Mouse (Mus musculus) heart, embryonic 12.5 days (tissue): ENCODE measurements around the gene Gprc5c. TPM values are rescaled to one million over a fixed set of nuclear protein-coding genes. Genes with fewer than 3 reads are reported as not detected.

ENCODE experiments used
- ATAC-seq: fragments of 200-750 bp; cut with Nextera tagmentation; 2 replicates; pipeline ENCODE4 v1.8.0; 2017; ENCODE audit warnings: moderate TSS enrichment, moderate library complexity; ENCODE audit not compliant: insufficient number of reproducible peaks, low FRiP score
- H3K27ac ChIP-seq: fragments of 300-500 bp; sonication (generic); 2 replicates; pipeline ENCODE4 v1.5.1; 2016; ENCODE audit warnings: mild to moderate bottlenecking, moderate library complexity; ENCODE audit not compliant: poor library complexity, severe bottlenecking
- H3K27me3 ChIP-seq: fragments of 300-500 bp; sonication (generic); replicated peaks from 2 replicates; pipeline ENCODE4 v1.6.1; 2016; ENCODE audit warnings: mild to moderate bottlenecking, moderate library complexity
- H3K36me3 ChIP-seq: fragments of 300-500 bp; sonication (generic); 2 replicates; pipeline ENCODE4 v1.6.1; 2016; ENCODE audit warnings: mild to moderate bottlenecking, moderate library complexity
- H3K4me1 ChIP-seq: fragments of 300-500 bp; sonication (generic); replicated peaks from 2 replicates; pipeline ENCODE4 v1.6.1; 2016; ENCODE audit warnings: mild to moderate bottlenecking
- H3K4me2 ChIP-seq: fragments of 300-500 bp; sonication (generic); 2 replicates; pipeline ENCODE4 v1.6.1; 2016; ENCODE audit warnings: mild to moderate bottlenecking, moderate library complexity
- H3K4me3 ChIP-seq: fragments of 300-500 bp; sonication (generic); 2 replicates; pipeline ENCODE4 v1.5.1; 2016; ENCODE audit warnings: mild to moderate bottlenecking
- H3K9ac ChIP-seq: fragments of 300-500 bp; sonication (generic); 2 replicates; pipeline ENCODE4 v1.6.1; 2016; ENCODE audit warnings: mild to moderate bottlenecking, moderate library complexity
- H3K9me3 ChIP-seq: fragments of 300-500 bp; sonication (generic); replicated peaks from 2 replicates; pipeline ENCODE4 v1.6.1; 2016; ENCODE audit warnings: mild to moderate bottlenecking, moderate library complexity
- WGBS: fragments of 180-500 bp; shearing (Covaris S2); methylation state at CpG from one replicate; pipeline ENCODE4 v1.1.7; 2016; 5-methylcytosine and 5-hydroxymethylcytosine counted together
- polyA plus RNA-seq: library from polyadenylated mRNA; unstranded; fragments of >200 nt; fragmentation: Nextera tagmentation; extraction: Ambion mirVana; gene quantifications from 2 replicates; pipeline ENCODE4 v1.2.1, GENCODE M21; 2016

Gene Gprc5c
- polyA plus RNA-seq, 1 experiment from 2014 or later: 26.6 TPM

DNA sequence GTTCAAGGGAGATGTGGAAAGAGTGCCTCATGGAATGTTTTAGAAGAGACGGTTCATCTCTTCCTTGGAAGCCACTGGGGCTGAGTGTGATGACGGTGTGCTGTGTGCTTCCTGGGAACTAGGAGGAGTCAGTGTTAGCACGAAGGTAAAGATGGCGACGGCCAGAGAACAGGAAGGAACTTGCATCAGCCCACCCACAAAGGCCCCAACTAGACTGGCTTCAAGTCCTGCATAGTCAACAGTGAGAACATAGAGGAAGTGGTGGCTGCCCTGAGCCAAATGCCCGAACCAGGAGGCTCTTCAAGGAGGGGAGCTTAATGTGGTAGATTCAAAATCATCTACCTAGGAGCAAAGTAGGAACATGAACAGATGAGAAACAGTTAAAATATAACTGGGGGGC, 66.2 kb downstream of the Gprc5c start:
- 65% methylated on average over 6 of the region's 6 CpGs for WGBS
- H3K9me3 ChIP-seq: peaks cover 3% of the 10 kb centered on the region; the same call in 1 of the 2 replicates
- H3K4me2 ChIP-seq: no peak overlapping the region
- H3K9ac ChIP-seq: no peak overlapping the region
- H3K36me3 ChIP-seq: no peaks in the 10 kb centered on the region
- ATAC-seq: no peak
- H3K4me3 ChIP-seq: no peak overlapping the region
- H3K27ac ChIP-seq: no peak overlapping the region
- H3K4me1 ChIP-seq: peaks cover 15% of the 10 kb centered on the region
- no peaks in the 10 kb centered on the region for H3K27me3 ChIP-seq

Other genes starting within 250 kb of the Gprc5c start
- 785 and 816 TPM in 2 replicates for gene Rpl38, start 182.6 kb upstream of the Gprc5c start, polyA plus RNA-seq
- gene Ttyh2, start 175.7 kb upstream of the Gprc5c start, polyA plus RNA-seq: 5.5 and 5.9 TPM in 2 replicates
- gene Dnaic2, start 123.7 kb upstream of the Gprc5c start, polyA plus RNA-seq: 0.27 and 0.32 TPM in 2 replicates
- gene Kif19a, start 85.8 kb upstream of the Gprc5c start, polyA plus RNA-seq: 0.32 TPM in 1 of 2 replicates, not detected in the other
- 0.18 TPM in 1 of 2 replicates, not detected in the other for gene Btbd17, start 55.2 kb upstream of the Gprc5c start, polyA plus RNA-seq
- gene Gpr142, start 52.2 kb upstream of the Gprc5c start, polyA plus RNA-seq: not detected in 2 replicates
- 0.40 and 0.41 TPM in 2 replicates for gene Cd300a, start 38.9 kb downstream of the Gprc5c start, polyA plus RNA-seq
- gene Cd300lb, start 83.2 kb downstream of the Gprc5c start, polyA plus RNA-seq: 0.89 and 0.98 TPM in 2 replicates
- gene Cd300c, start 118.0 kb downstream of the Gprc5c start, polyA plus RNA-seq: not detected in 2 replicates
- gene Cd300ld, start 138.8 kb downstream of the Gprc5c start, polyA plus RNA-seq: not detected in 2 replicates
- 0.42 and 0.87 TPM in 2 replicates for gene Cd300c2, start 150.7 kb downstream of the Gprc5c start, polyA plus RNA-seq
- not detected in 2 replicates for gene Cd300ld2, start 165.0 kb downstream of the Gprc5c start, polyA plus RNA-seq
- gene Cd300ld4, start 175.9 kb downstream of the Gprc5c start, polyA plus RNA-seq: not detected in 2 replicates
- gene Cd300ld5, start 186.6 kb downstream of the Gprc5c start, polyA plus RNA-seq: not detected in 2 replicates
- not detected in 2 replicates for gene Cd300ld3, start 197.3 kb downstream of the Gprc5c start, polyA plus RNA-seq
- gene Cd300e, start 211.0 kb downstream of the Gprc5c start, polyA plus RNA-seq: not detected in 2 replicates
- gene Rab37, start 240.3 kb downstream of the Gprc5c start, polyA plus RNA-seq: 1.8 TPM in 2 replicates